Mouse (Mus musculus): ENCODE measurements around the gene Ints14. TPM values are rescaled to one million over a fixed set of nuclear protein-coding genes. Genes with fewer than 3 reads are reported as not detected.

Gene Ints14
- total and polyA plus RNA-seq, 3 experiments, result 30.1 to 58.2 (median 52.9) TPM

GRCm38 (mm10) chr9:64939790-64940189 is 20.9 kb upstream of the Ints14 start:
- H3K27me3 ChIP-seq (replicated peaks), result peaks cover 9% of the 10 kb centered on the region
- H3K4me3 ChIP-seq (replicated peaks in 1 of 3; ENCODE audit: low read depth in 2 of 3, low read length in 2 of 3, poor library complexity in 1 of 3), result no peak overlapping the region
- no peak overlapping the region for H3K4me2 ChIP-seq (ENCODE audit: insufficient read depth, low read depth, poor library complexity, severe bottlenecking)
- no peak for DNase-seq (ENCODE audit: extremely low read depth)
- H3K4me1 ChIP-seq (ENCODE audit: control insufficient read depth in 1 of 2, insufficient read depth in 2 of 2), result peaks cover 5 to 11% of the 10 kb centered on the region in 2 experiments; a peak in 3 of 4 replicates
- dilution Hi-C loops (cut with MboI; ENCODE audit: extremely low pct_ligation_motif_present, extremely low pct_unique_long_range_greater_than_20kb, low sequenced_read_pairs), result no loop called here
- H3K79me2 ChIP-seq (replicated peaks; ENCODE audit: control insufficient read depth, extremely low read depth, insufficient read depth, poor library complexity, severe bottlenecking), result no peaks in the 10 kb centered on the region
- no peak overlapping the region for H3K27ac ChIP-seq (ENCODE audit: insufficient read depth, low read depth)
- TF ChIP-seq TCF12 (IDR thresholded peaks at IDR 0.05; ENCODE audit: low read depth, low read length), result no peak
- TF ChIP-seq CTCF (conservative IDR thresholded peaks at IDR 0.05 in 1 of 2, IDR thresholded peaks at IDR 0.05 in 1 of 2; ENCODE audit: low read depth in 2 of 2, low read length in 2 of 2), result peak in 1 of 2 experiments; percentile 43; a peak in 2 of 4 replicates
- no peak for TF ChIP-seq MEF2A (IDR thresholded peaks at IDR 0.05; ENCODE audit: borderline replicate concordance, low read depth, low read length)
- H3K9me3 ChIP-seq (replicated peaks; ENCODE audit: low read length), result no peaks in the 10 kb centered on the region
- no peaks in the 10 kb centered on the region for H3K36me3 ChIP-seq (replicated peaks in 1 of 2; ENCODE audit: control insufficient read depth in 1 of 2, insufficient read depth in 1 of 2, low read length in 1 of 2)
- no peak overlapping the region for H3K9ac ChIP-seq (ENCODE audit: insufficient read depth, low read depth)
- in situ Hi-C loops (cut with MboI; ENCODE audit: low pct_ligation_motif_present, low pct_unique_long_range_greater_than_20kb, low sequenced_read_pairs), result loop anchor here (25.0 kb wide), 1 partner anchor 627 kb away; no protein-coding TSS in a partner anchor

- H3K9ac ChIP-seq (ENCODE audit: insufficient read depth, low read depth), result no peak overlapping the region
- TF ChIP-seq POLR2AphosphoS2 (IDR thresholded peaks at IDR 0.05; ENCODE audit: low read depth, low read length), result no peak
- no peak for TF ChIP-seq BHLHE40 (IDR thresholded peaks at IDR 0.05; ENCODE audit: low read depth, low read length)
- TF ChIP-seq ELF1 (IDR thresholded peaks at IDR 0.05; ENCODE audit: low read depth, low read length), result no peak
- TF ChIP-seq NRF1 (IDR thresholded peaks at IDR 0.05; ENCODE audit: low read depth, low read length), result no peak
- TF ChIP-seq HCFC1 (IDR thresholded peaks at IDR 0.05; ENCODE audit: low read depth, low read length), result no peak
- TF ChIP-seq SIN3A (IDR thresholded peaks at IDR 0.05; ENCODE audit: low read length), result no peak
- TF ChIP-seq ZMIZ1 (IDR thresholded peaks at IDR 0.05; ENCODE audit: low read depth, low read length), result no peak
- no peak for TF ChIP-seq MAZ (IDR thresholded peaks at IDR 0.05; ENCODE audit: low read depth, low read length)
- no peak for TF ChIP-seq JUND (conservative IDR thresholded peaks at IDR 0.05; ENCODE audit: low read depth, low read length)
- no peak for TF ChIP-seq E2F4 (IDR thresholded peaks at IDR 0.05; ENCODE audit: insufficient replicate concordance, low read depth, low read length)
- no peak for TF ChIP-seq RCOR1 (conservative IDR thresholded peaks at IDR 0.05; ENCODE audit: low read depth, low read length)
- TF ChIP-seq MAFK (IDR thresholded peaks at IDR 0.05; ENCODE audit: insufficient replicate concordance, low read length), result no peak
Measured at GRCm38 (mm10) chr9:64940731-64941346, 19.9 kb upstream of the Ints14 start.

More at GRCm38 (mm10) chr9:64940731-64941346, 19.9 kb upstream of the Ints14 start:
- H3K36me3 ChIP-seq (replicated peaks in 1 of 2; ENCODE audit: control insufficient read depth in 1 of 2, insufficient read depth in 1 of 2, low read length in 1 of 2), result no peaks in the 10 kb centered on the region
- H3K9me3 ChIP-seq (replicated peaks; ENCODE audit: low read length), result no peaks in the 10 kb centered on the region
- in situ Hi-C loops (cut with MboI; ENCODE audit: low pct_ligation_motif_present, low pct_unique_long_range_greater_than_20kb, low sequenced_read_pairs), result loop anchor here (25.0 kb wide), 1 partner anchor 629 kb away; no protein-coding TSS in a partner anchor
- peaks cover 16% of the 10 kb centered on the region for H3K27me3 ChIP-seq (replicated peaks)
- no peak overlapping the region for H3K4me2 ChIP-seq (ENCODE audit: insufficient read depth, low read depth, poor library complexity, severe bottlenecking)
- H3K4me1 ChIP-seq (ENCODE audit: control insufficient read depth in 1 of 2, insufficient read depth in 2 of 2), result peaks cover 5% of the 10 kb centered on the region in 2 experiments; a peak in 2 of 4 replicates
- DNase-seq (ENCODE audit: extremely low read depth), result no peak
- H3K79me2 ChIP-seq (replicated peaks; ENCODE audit: control insufficient read depth, extremely low read depth, insufficient read depth, poor library complexity, severe bottlenecking), result no peaks in the 10 kb centered on the region
- H3K4me3 ChIP-seq (replicated peaks in 1 of 3; ENCODE audit: low read depth in 2 of 3, low read length in 2 of 3, poor library complexity in 1 of 3), result no peak overlapping the region
- H3K27ac ChIP-seq (ENCODE audit: insufficient read depth, low read depth), result no peak overlapping the region
- dilution Hi-C loops (cut with MboI; ENCODE audit: extremely low pct_ligation_motif_present, extremely low pct_unique_long_range_greater_than_20kb, low sequenced_read_pairs), result no loop called here

All from CH12.LX (cell line).